Mouse (Mus musculus) left cerebral cortex, adult 2 months (tissue): ENCODE results near the gene Taf1. TPM values are rescaled to one million over a fixed set of nuclear protein-coding genes. Genes with fewer than 3 reads are reported as not detected.
A peak's percentile ranks its signal among the peaks of the same experiment; 100 is the strongest.
"Not testable (repeated sequence)": the region's sequence is repeated elsewhere in the genome, so short reads cannot be mapped to it uniquely, and the experiment has no call there.

Experiments
- DNase-seq, 2 experiments: peaks; one replicate each; pipeline ENCODE4 v3.0.0; 2021 to 2022; ENCODE audit warnings: low spot score in 2 of 2, mixed read lengths in 1 of 2; ENCODE audit errors: extremely low spot score in 1 of 2
- H3K27ac ChIP-seq: fragments of 200-600 bp; 2 replicates; pipeline ENCODE4 v1.8.1; 2022
- H3K4me3 ChIP-seq: fragments of 200-600 bp; 2 replicates; pipeline ENCODE4 v1.8.1; 2022
- CTCF ChIP-seq: fragments of 200-600 bp; IDR thresholded peaks from 2 replicates; pipeline ENCODE4 v1.8.1; 2022; ENCODE audit warnings: antibody characterized with exemption, mild to moderate bottlenecking, moderate library complexity
- intact Hi-C: fragments of 180-260 bp; cut with DNase I; formaldehyde crosslinking; loops from one replicate; pipeline ENCODE4 v1.15.1; 2025
- long read RNA-seq, 2 experiments: library from polyadenylated mRNA; stranded (forward); transcript quantifications; one replicate each; pipeline ENCODE4 v2.0.0; 2021; ENCODE audit warnings: borderline mapping rate in 2 of 2
- total RNA-seq, 2 experiments: library from RNA; stranded (reverse); gene quantifications; 2 replicates each; pipeline ENCODE4 v1.2.3; 2021

The Taf1 gene
- total RNA-seq, result 10 to 100 TPM; 53.2 to 53.5 TPM
- long read RNA-seq, experiment 1, full-length matches to known transcripts, result 5 of 37 reads
- long read RNA-seq, experiment 1, partial matches to known transcripts, result 6 of 37 reads
- long read RNA-seq, experiment 1, other reads (novel, unspliced or antisense), result 26 of 37 reads
- long read RNA-seq, experiment 2, full-length matches to known transcripts, result 3 of 28 reads
- long read RNA-seq, experiment 2, partial matches to known transcripts, result 13 of 28 reads
- long read RNA-seq, experiment 2, other reads (novel, unspliced or antisense), result 12 of 28 reads

DNA sequence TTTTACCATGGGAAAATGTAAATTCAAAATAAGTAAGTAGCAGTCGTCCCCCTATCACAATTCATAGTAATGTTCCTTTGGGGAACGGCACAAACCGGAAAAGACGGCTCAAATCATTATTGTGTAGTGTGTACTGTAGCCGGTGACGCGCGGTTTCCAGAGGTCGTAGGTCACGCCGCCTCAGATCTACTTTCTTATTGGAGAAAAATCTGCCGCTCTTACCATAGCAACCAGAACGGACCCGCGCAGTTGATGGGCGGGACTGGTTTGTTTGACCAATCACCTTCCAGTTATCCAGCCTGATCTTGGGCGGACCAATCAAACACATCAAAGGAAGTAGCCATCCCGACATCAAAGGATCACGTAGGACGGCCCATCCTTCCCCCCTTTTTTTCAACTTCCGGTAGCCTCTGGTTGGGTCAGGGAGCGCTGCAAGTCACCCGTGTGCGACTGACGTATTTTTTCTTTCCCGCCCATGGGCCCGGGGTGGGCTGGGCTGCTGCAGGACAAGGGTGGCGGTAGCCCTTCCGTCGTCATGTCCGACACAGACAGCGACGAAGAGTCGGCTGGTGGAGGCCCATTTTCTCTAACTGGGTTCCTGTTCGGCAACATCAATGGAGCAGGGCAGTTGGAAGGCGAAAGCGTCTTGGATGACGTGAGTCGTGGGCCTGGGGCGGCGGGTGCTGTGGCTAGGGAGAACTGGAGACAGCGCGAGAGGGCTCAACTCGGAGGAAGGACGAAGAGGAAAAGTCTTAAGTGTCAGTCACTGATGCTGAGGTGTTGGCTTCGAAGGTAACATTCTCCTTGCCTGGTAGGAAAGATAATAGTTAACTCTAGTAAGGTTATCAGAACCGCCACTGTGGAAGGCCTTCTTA is at the start of gene Taf1:
TSS of gene Taf1 (plus strand) at position 388 of the 875 bp plus-strand sequence.
- Histone ChIP-seq H3K4me3 (peak within 1 kb of the TSS; percentile 53), H3K27ac (peak within 1 kb of the TSS; percentile 67)
- intact Hi-C loops, result loop anchor here (5.0 kb wide), 1 partner anchor 115 kb away; no protein-coding TSS in a partner anchor
- DNase-seq, result peak; percentile 87 to 92
- TF ChIP-seq CTCF, result no peak

DNA sequence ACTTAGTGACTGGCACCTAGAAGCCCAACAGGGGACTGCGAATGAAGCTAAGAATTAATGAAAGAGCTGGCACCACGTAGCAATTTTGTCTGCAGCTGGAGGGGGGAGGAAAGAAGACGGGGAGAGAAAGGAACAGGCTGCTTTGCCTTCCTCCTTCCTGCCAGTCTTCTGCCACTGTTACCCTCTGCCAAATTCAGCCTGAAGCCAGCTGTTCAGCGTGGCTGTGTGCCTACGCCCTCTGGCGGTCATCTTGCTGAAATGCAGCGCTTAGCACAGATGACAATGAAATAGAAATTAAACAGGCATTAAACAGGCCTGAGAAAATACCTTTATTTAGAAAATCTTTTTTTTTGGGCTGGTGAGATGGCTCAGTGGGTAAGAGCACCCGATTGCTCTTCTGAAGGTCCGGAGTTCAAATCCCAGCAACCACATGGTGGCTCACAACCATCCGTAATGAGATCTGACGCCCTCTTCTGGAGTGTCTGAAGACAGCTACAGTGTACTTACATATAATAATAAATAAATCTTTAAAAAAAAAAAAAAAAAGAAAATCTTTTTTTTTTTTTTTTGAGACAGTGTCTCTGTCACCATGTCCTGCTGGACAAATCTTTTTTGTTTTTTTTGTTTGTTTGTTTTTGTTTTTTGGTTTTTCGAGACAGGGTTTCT is 45.9 kb upstream of the Taf1 start:
- intact Hi-C loops, result loop anchor here (5.0 kb wide), 1 partner anchor 354 kb away; no protein-coding TSS in a partner anchor
- not testable (repeated sequence) for H3K4me3 ChIP-seq, H3K27ac ChIP-seq
- TF ChIP-seq CTCF, result peak; percentile 72
- peak; percentile 35 for DNase-seq

DNA sequence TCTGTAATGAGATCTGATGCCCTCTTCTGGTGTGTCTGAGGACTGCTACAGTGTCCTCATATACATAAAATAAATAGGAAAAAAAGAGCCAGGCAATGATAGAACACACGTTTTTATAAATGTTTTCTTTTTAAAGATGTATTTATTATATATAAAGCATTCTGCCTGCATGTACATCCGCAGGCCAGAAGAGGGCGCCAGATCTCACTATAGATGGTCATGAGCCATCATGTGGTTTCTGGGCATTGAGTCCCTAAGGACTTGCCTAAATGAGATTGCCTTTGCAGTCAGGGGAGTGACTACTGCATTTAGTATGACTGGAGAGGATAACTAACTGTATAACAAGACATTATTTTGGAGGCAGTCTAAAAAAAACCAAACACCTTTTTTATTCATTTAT is 27.9 kb upstream of the Taf1 start:
- TF ChIP-seq CTCF, result peak; percentile 56
- Histone ChIP-seq H3K27ac (no peak overlapping the region), H3K4me3 (no peak overlapping the region)
- intact Hi-C loops, result no loop called here
- DNase-seq, result no peak

- H3K27ac ChIP-seq, result no peak overlapping the region
- no peak overlapping the region for H3K4me3 ChIP-seq
- TF ChIP-seq CTCF, result peak; percentile 58
- intact Hi-C loops, result no loop called here
- no peak for DNase-seq
These were observed 16.8 kb upstream of the Taf1 start for GRCm38 (mm10) chrX:101515710-101516109.

- no peak overlapping the region for H3K27ac ChIP-seq
- no peak for DNase-seq
- intact Hi-C loops, result no loop called here
- TF ChIP-seq CTCF, result no peak
- no peak overlapping the region for H3K4me3 ChIP-seq
These were observed 14.5 kb upstream of the Taf1 start for GRCm38 (mm10) chrX:101518006-101518405.

DNA sequence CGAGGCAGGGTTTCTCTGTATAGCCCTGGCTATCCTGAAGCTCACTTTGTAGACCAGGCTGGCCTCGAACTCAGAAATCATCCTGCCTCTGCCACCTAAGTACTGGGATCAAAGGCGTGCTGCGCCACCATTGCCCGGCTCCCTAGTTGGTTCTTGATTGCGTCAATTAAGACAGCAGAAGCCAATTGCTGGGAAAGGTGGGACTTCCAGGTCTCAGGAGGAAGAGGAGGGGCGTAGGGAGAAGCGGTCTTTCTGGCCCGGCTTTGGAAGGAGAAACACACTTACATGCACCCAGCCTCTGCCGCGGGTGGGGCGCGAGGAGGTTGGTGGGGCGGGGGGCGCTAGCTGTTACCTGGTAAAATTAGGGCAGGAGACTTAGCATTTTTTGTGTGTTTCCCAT is 10.5 kb upstream of the Taf1 start:
- no peak for TF ChIP-seq CTCF
- no peak for DNase-seq
- no peak overlapping the region for H3K27ac ChIP-seq
- no peak overlapping the region for H3K4me3 ChIP-seq
- intact Hi-C loops, result no loop called here

- intact Hi-C loops, result no loop called here
- H3K4me3 ChIP-seq, result no peak overlapping the region
These were observed 5.2 kb upstream of the Taf1 start for GRCm38 (mm10) chrX:101527356-101527755.

DNA sequence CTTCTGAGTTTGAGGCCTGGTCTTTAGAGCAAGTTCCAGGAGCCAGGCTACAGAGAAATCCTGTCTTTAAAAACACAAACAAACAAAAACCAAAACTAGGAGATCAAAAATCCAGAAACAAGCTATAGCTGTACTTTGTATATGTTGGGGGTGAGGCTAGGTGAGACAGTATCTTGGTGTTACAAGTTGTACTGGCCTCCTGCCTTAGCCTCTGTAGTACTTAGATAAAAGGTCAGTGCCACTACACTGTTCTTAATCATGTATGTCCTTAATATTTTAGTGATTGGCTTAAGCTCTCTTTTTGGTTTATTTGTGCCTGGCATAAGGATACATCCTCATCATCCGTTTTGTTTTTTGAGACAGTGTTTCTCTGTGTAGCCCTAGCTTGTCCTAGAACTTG is 52.9 kb downstream of the Taf1 start:
- intact Hi-C loops, result no loop called here
- TF ChIP-seq CTCF, result no peak
- DNase-seq, result no peak
- no peak overlapping the region for H3K4me3 ChIP-seq
- H3K27ac ChIP-seq, result no peak overlapping the region

More at GRCm38 (mm10) chrX:101527356-101527755, 5.2 kb upstream of the Taf1 start:
- no peak for DNase-seq
- H3K27ac ChIP-seq, result no peak overlapping the region
- no peak for TF ChIP-seq CTCF

- intact Hi-C loops, result no loop called here
- no peak overlapping the region for H3K4me3 ChIP-seq
- no peak for DNase-seq
- no peak overlapping the region for H3K27ac ChIP-seq
- no peak for TF ChIP-seq CTCF
These were observed 83.6 kb downstream of the Taf1 start for GRCm38 (mm10) chrX:101616183-101616582.

- intact Hi-C loops, result no loop called here
- Histone ChIP-seq H3K27ac (no peak overlapping the region), H3K4me3 (no peak overlapping the region)
- no peak for DNase-seq
- no peak for TF ChIP-seq CTCF
These were observed 85.4 kb downstream of the Taf1 start for GRCm38 (mm10) chrX:101617889-101618288.

DNA sequence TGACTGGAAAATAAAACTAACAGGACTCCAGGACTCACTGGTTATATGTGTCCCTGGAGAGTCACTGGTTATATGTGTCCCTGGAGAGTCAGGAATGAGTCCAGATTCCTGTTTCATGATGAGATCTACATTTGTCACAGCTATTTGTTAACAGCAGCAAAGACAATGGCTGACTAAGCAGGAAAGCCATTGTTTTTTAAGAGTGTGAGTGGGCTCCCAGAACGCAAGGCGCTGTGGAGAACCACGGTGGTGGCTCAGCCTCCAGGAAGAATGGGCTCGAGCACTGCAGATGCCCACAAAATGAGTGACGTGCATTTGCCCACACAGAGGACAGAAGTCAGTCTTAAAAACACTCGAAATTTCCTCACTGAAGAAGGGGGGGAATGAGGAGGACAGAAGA is 87.8 kb downstream of the Taf1 start:
- no peak for DNase-seq
- TF ChIP-seq CTCF, result no peak
- intact Hi-C loops, result no loop called here
- no peak overlapping the region for H3K4me3 ChIP-seq
- no peak overlapping the region for H3K27ac ChIP-seq

GRCm38 (mm10) chrX:101622539-101622938 is 90.0 kb downstream of the Taf1 start:
- no peak overlapping the region for H3K27ac ChIP-seq
- no peak overlapping the region for H3K4me3 ChIP-seq
- no peak for DNase-seq
- intact Hi-C loops, result no loop called here
- TF ChIP-seq CTCF, result no peak
